Mouse (Mus musculus) layer of hippocampus, adult 8-10 months (tissue): ENCODE measurements around the gene Hypk. TPM values are rescaled to one million over a fixed set of nuclear protein-coding genes. Genes with fewer than 3 reads are reported as not detected.
A peak's percentile ranks its signal among the peaks of the same experiment; 100 is the strongest.

ENCODE experiments used
- DNase-seq, 2 experiments: peaks; one replicate each; pipeline ENCODE4 v3.0.0; 2022; ENCODE audit warnings: low spot score in 2 of 2
- total RNA-seq, 4 experiments: library from RNA; stranded (reverse); gene quantifications; 2 replicates each; pipeline ENCODE4 v1.2.4; 2022

Gene Hypk
- 10 to 100 TPM; 16.2 to 22.7 (median 17.0) TPM for total RNA-seq

GRCm38 (mm10) chr2:121452990-121453389 lies at the start of gene Hypk:
TSS of gene Hypk (plus strand) at chr2:121453290.
- DNase-seq = no peak

GRCm38 (mm10) chr2:121403296-121403695 lies 49.8 kb upstream of the Hypk start:
- DNase-seq = no peak

GRCm38 (mm10) chr2:121408160-121408559 lies 44.9 kb upstream of the Hypk start:
- DNase-seq = no peak

GRCm38 (mm10) chr2:121412843-121413386 lies 40.2 kb upstream of the Hypk start:
- peak in 1 of 2 experiments; percentile 7 for DNase-seq

- peak; percentile 93 to 94 for DNase-seq
Observed at GRCm38 (mm10) chr2:121413387-121414042, 39.6 kb upstream of the Hypk start, which contains the start of the genes Pdia3 and Catsper2. TSS of gene Pdia3 (plus strand) at chr2:121413775. TSS of gene Catsper2 (minus strand) at chr2:121413792.

- peak in 1 of 2 experiments; percentile 11 for DNase-seq
Observed at GRCm38 (mm10) chr2:121414139-121414685, 38.9 kb upstream of the Hypk start.

- DNase-seq = no peak
Observed at GRCm38 (mm10) chr2:121415103-121415502, 38.0 kb upstream of the Hypk start.

GRCm38 (mm10) chr2:121415591-121415990 lies 37.5 kb upstream of the Hypk start:
- no peak for DNase-seq

GRCm38 (mm10) chr2:121416356-121416755 lies 36.7 kb upstream of the Hypk start:
- no peak for DNase-seq

- no peak for DNase-seq
Observed at GRCm38 (mm10) chr2:121418476-121418875, 34.6 kb upstream of the Hypk start.

- DNase-seq = no peak
Observed at GRCm38 (mm10) chr2:121423166-121423565, 29.9 kb upstream of the Hypk start.

GRCm38 (mm10) chr2:121425890-121426289 lies 27.2 kb upstream of the Hypk start:
- no peak for DNase-seq

GRCm38 (mm10) chr2:121434854-121435253 lies 18.2 kb upstream of the Hypk start:
- no peak for DNase-seq

- no peak for DNase-seq
Observed at GRCm38 (mm10) chr2:121439746-121440145, 13.3 kb upstream of the Hypk start.

GRCm38 (mm10) chr2:121440834-121441605 lies 12.1 kb upstream of the Hypk start:
- no peak for DNase-seq

- DNase-seq = no peak
Observed at GRCm38 (mm10) chr2:121441800-121442199, 11.3 kb upstream of the Hypk start.

- DNase-seq = no peak
Observed at GRCm38 (mm10) chr2:121442259-121443067, 10.6 kb upstream of the Hypk start.

GRCm38 (mm10) chr2:121443068-121443349 lies 10.1 kb upstream of the Hypk start:
- DNase-seq = no peak

- no peak for DNase-seq
Observed at GRCm38 (mm10) chr2:121444178-121444577, 8.9 kb upstream of the Hypk start, which contains the start of gene Ell3. TSS of gene Ell3 (minus strand) at chr2:121444278.

GRCm38 (mm10) chr2:121445117-121445516 lies 8.0 kb upstream of the Hypk start:
- DNase-seq = no peak

- no peak for DNase-seq
Observed at GRCm38 (mm10) chr2:121446506-121446905, 6.6 kb upstream of the Hypk start.
